Mouse (Mus musculus): Measurements from ENCODE around the gene Msx2.

GRCm38 (mm10) chr13:53486512-53486911 lies 13.6 kb upstream of the Msx2 start:
- TF ChIP-seq POLR2A (IDR thresholded peaks at IDR 0.05; ENCODE audit: borderline replicate concordance, low read depth, low read length), result no peak
- no peak for TF ChIP-seq CTCF (IDR thresholded peaks at IDR 0.05; ENCODE audit: low read depth, low read length)

All from bone marrow macrophage, adult 2 months (primary cell).